Mouse (Mus musculus) R1 (cell line): ENCODE results near the gene Cc2d1a.
A peak's percentile ranks its signal among the peaks of the same experiment; 100 is the strongest.

Experiments used
- DNase-seq: peaks from one replicate; pipeline ENCODE4 v3.0.0-alpha.2; 2018; ENCODE audit warnings: low read depth, low spot score

Gene Cc2d1a

GRCm38 (mm10) chr8:84104697-84105609 lies 42.8 kb downstream of the Cc2d1a start, which contains the start of gene Dcaf15:
TSS of gene Dcaf15 (minus strand) at chr8:84104768.
- peak; percentile 100 for DNase-seq

- DNase-seq = peak; percentile 89
These were observed 43.5 kb downstream of the Cc2d1a start for GRCm38 (mm10) chr8:84104221-84104620.

GRCm38 (mm10) chr8:84103601-84104000 lies 44.1 kb downstream of the Cc2d1a start:
- DNase-seq = no peak

GRCm38 (mm10) chr8:84101476-84102270 lies 46.1 kb downstream of the Cc2d1a start:
- DNase-seq = no peak

GRCm38 (mm10) chr8:84098376-84098775 lies 49.4 kb downstream of the Cc2d1a start:
- DNase-seq = no peak

- peak; percentile 31 for DNase-seq
These were observed 51.7 kb downstream of the Cc2d1a start for GRCm38 (mm10) chr8:84096061-84096460.

GRCm38 (mm10) chr8:84090585-84090984 lies 57.2 kb downstream of the Cc2d1a start:
- DNase-seq = no peak

GRCm38 (mm10) chr8:84089277-84089676 lies 58.5 kb downstream of the Cc2d1a start:
- DNase-seq = no peak

- no peak for DNase-seq
These were observed 59.9 kb downstream of the Cc2d1a start for GRCm38 (mm10) chr8:84087821-84088220.

- no peak for DNase-seq
These were observed 60.6 kb downstream of the Cc2d1a start for GRCm38 (mm10) chr8:84087156-84087555.

GRCm38 (mm10) chr8:84084341-84085115 lies 63.2 kb downstream of the Cc2d1a start:
- peak; percentile 42 for DNase-seq

GRCm38 (mm10) chr8:84083829-84084241 lies 63.9 kb downstream of the Cc2d1a start:
- peak; percentile 78 for DNase-seq
